Mouse (Mus musculus) heart, adult 2 months (tissue): ENCODE results near the gene Ccdc186.

Source experiments
- CTCF ChIP-seq: fragments of 200-600 bp; IDR thresholded peaks from 2 replicates; pipeline ENCODE4 v1.8.1; 2022; ENCODE audit warnings: antibody characterized with exemption, mild to moderate bottlenecking, moderate library complexity
- EP300 ChIP-seq: fragments of 200-500 bp; IDR thresholded peaks from 2 replicates; pipeline ENCODE4 v1.6.1; 2011; ENCODE audit warnings: low read depth, low read length, control low read depth; ENCODE audit not compliant: insufficient read depth
- POLR2A ChIP-seq: fragments of 200-500 bp; IDR thresholded peaks from 2 replicates; pipeline ENCODE4 v1.6.1; 2011; ENCODE audit warnings: mild to moderate bottlenecking, low read depth, low read length, control low read depth; ENCODE audit not compliant: insufficient read depth

DNA sequence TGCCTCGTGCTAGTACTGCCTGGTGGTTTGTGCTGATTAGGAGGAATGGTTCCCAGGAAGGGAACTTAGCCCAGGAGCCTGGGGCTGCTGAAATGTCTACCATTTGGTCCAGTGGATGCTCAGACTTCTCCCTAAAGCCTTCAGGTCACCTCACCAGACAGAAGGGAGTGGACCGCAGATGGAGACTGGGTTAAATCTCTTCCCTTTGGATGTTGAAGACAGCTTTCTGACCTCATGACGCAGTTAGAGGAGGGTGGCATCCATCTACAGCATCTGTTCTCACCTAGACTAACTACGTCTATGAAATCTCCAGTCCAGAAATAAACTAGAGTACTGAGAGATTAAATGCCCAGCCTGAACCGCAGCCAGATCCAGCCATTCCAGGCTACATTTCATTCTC is 60.9 kb downstream of the Ccdc186 start:
- TF ChIP-seq CTCF, result no peak
- 0 out of 2 replicates have a peak, but pooled peaks have one; percentile 10 for TF ChIP-seq EP300
- no peak for TF ChIP-seq POLR2A
